Mouse (Mus musculus) kidney, adult 2 months (tissue): ENCODE measurements around the gene Tut1.

ENCODE experiments used
- CTCF ChIP-seq: fragments of 200-500 bp; conservative IDR thresholded peaks from 2 replicates; pipeline ENCODE4 v1.5.1; 2011; ENCODE audit warnings: low read depth, mild to moderate bottlenecking, control low read depth, low read length, moderate library complexity, mixed read lengths; ENCODE audit not compliant: insufficient read depth, insufficient read length
- POLR2A ChIP-seq: fragments of 200-500 bp; IDR thresholded peaks from one replicate; pipeline ENCODE4 v1.6.1; 2011; ENCODE audit warnings: low read depth, low read length, control low read depth

DNA sequence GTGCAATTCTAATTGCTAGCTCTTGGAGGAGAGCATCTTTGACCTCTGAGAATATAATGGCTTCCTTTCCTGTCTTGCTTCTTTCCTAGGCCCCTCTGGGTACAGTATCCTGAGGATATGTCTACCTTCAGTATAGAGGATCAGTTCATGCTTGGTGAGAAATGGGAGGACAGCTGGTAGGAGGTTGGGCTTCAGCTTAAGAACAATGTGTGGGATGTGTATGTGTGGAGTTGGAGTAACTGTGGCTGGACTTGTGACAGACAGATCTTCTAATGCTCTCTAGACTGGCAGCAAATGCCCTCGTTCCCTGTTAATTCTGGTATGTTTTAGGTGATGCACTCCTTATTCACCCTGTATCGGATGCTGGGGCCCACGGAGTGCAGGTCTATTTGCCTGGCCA is 39.4 kb upstream of the Tut1 start:
- TF ChIP-seq CTCF: no peak
- TF ChIP-seq POLR2A: no peak
